Mouse (Mus musculus) thymus, adult 2 months (tissue): Measurements from ENCODE around the gene Csgalnact2.

Source experiments
- CTCF ChIP-seq: fragments of 200-500 bp; IDR thresholded peaks from 2 replicates; pipeline ENCODE4 v1.5.1; 2012; ENCODE audit warnings: mild to moderate bottlenecking, control low read depth, low read length, moderate library complexity, borderline replicate concordance; ENCODE audit not compliant: control insufficient read depth, poor library complexity, insufficient read depth; ENCODE audit errors: extremely low read depth
- POLR2A ChIP-seq: fragments of 200-500 bp; IDR thresholded peaks from 2 replicates; pipeline ENCODE4 v1.6.1; 2012; ENCODE audit warnings: mild to moderate bottlenecking, low read length, control low read depth, moderate library complexity; ENCODE audit not compliant: control insufficient read depth, poor library complexity, insufficient read depth; ENCODE audit errors: extremely low read depth

GRCm38 (mm10) chr6:118097765-118098365, 41.1 kb downstream of the Csgalnact2 start:
- no peak for TF ChIP-seq CTCF
- TF ChIP-seq POLR2A = no peak
